In the genomic region with DNA sequence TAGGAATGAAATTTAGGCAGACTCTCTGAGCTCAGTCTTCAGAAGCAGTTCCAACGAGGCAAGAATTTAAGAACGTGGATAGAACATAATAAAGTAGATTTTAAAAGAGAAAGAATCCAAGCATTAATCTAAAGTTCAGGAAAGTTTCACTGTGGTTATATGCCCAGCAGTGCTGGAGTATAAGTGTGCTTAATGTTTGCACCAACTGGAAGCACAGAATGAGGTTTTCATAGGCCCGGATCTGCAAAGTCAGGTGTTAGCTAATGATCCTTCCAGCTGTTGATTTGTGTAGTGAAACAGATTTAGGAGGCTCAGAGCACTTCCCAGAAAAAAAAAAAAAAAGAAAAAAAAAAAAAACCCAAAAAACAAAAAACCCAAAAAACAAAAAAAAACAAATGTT, we compare ENCODE assay signal across 13 mouse cellular contexts.
"Had no signal": no experiment of that assay in that cellular context is flagged by ENCODE, and none has a peak within 500 bp of the region (broad histone marks: within the 10 kb centered on the region; RNA-seq: fewer than 3 reads in every experiment).

No protein-coding gene starts in this region.

- H3K4me1 ChIP-seq: midbrain, embryonic 12.5 days; neural tube, embryonic 12.5 days; stomach, embryonic 15.5 days had no signal

- H3K9me3 ChIP-seq: midbrain, embryonic 12.5 days; neural tube, embryonic 12.5 days; stomach, embryonic 15.5 days had no signal

- ATAC-seq: midbrain, embryonic 16.5 days had no signal

- DNase-seq: lung, adult 18-20 months; lung, embryonic 14.5 days; lung, postnatal 10 days; lung, postnatal 4 days; right cerebral cortex, postnatal 14 days; thymus, adult 2 months; thymus, postnatal 14 days; thymus, postnatal 36 days had no signal

- H3K4me3 ChIP-seq: midbrain, embryonic 12.5 days; neural tube, embryonic 12.5 days; stomach, embryonic 15.5 days had no signal

- H3K36me3 ChIP-seq: midbrain, embryonic 12.5 days; neural tube, embryonic 12.5 days; stomach, embryonic 15.5 days had no signal

- H3K27me3 ChIP-seq: midbrain, embryonic 12.5 days; neural tube, embryonic 12.5 days; stomach, embryonic 15.5 days had no signal

- H3K9ac ChIP-seq: lung, embryonic 14.5 days; midbrain, embryonic 12.5 days; neural tube, embryonic 12.5 days; stomach, embryonic 15.5 days had no signal

- H3K4me2 ChIP-seq: lung, embryonic 14.5 days; midbrain, embryonic 12.5 days; neural tube, embryonic 12.5 days; stomach, embryonic 15.5 days had no signal

- H3K27ac ChIP-seq: midbrain, embryonic 12.5 days; neural tube, embryonic 12.5 days; stomach, embryonic 15.5 days; stomach, postnatal 0 days had no signal
